Mouse (Mus musculus): ENCODE data around the gene Grin2c. TPM values are rescaled to one million over a fixed set of nuclear protein-coding genes. Genes with fewer than 3 reads are reported as not detected.

Gene Grin2c
- polyA plus RNA-seq, 1 experiment from 2014 or later, result not detected

- TF ChIP-seq CTCF (IDR thresholded peaks at IDR 0.05; ENCODE audit: low read depth), result no peak
- Histone ChIP-seq H3K4me2 (replicated peaks; ENCODE audit: low read depth) (no peak overlapping the region), H3K4me3 (ENCODE audit: low read depth, low read length) (no peak overlapping the region), H3K36me3 (ENCODE audit: control insufficient read depth, insufficient read depth) (peaks cover 40% of the 10 kb centered on the region), H3K4me1 (replicated peaks; ENCODE audit: control insufficient read depth, insufficient read depth, low read length) (no peaks in the 10 kb centered on the region), H3K9me3 (ENCODE audit: control insufficient read depth) (no peaks in the 10 kb centered on the region), H3K27me3 (replicated peaks; ENCODE audit: control insufficient read depth, insufficient read depth, low read length) (no peaks in the 10 kb centered on the region), H3K27ac (ENCODE audit: low read depth, low read length) (no peak overlapping the region), H3K9ac (ENCODE audit: low read depth, low read length) (no peak overlapping the region)
- whole genome bisulfite sequencing, result 82% methylated on average over 7 of the region's 7 CpGs
- ATAC-seq, result no peak
Observed at GRCm38 (mm10) chr11:115209958-115210357, 57.1 kb downstream of the Grin2c start.

GRCm38 (mm10) chr11:115208776-115209732, 58.0 kb downstream of the Grin2c start:
- no peaks in the 10 kb centered on the region for H3K4me1 ChIP-seq (replicated peaks; ENCODE audit: control insufficient read depth, insufficient read depth, low read length)
- H3K36me3 ChIP-seq (ENCODE audit: control insufficient read depth, insufficient read depth), result peaks cover 48% of the 10 kb centered on the region
- H3K4me2 ChIP-seq (replicated peaks; ENCODE audit: low read depth), result no peak overlapping the region
- no peaks in the 10 kb centered on the region for H3K9me3 ChIP-seq (ENCODE audit: control insufficient read depth)
- H3K27ac ChIP-seq (ENCODE audit: low read depth, low read length), result no peak overlapping the region
- H3K4me3 ChIP-seq (ENCODE audit: low read depth, low read length), result no peak overlapping the region
- TF ChIP-seq CTCF (IDR thresholded peaks at IDR 0.05; ENCODE audit: low read depth), result no peak
- WGBS, result 83% methylated on average over 25 of the region's 25 CpGs
- no peaks in the 10 kb centered on the region for H3K27me3 ChIP-seq (replicated peaks; ENCODE audit: control insufficient read depth, insufficient read depth, low read length)
- ATAC-seq, result no peak
- no peak overlapping the region for H3K9ac ChIP-seq (ENCODE audit: low read depth, low read length)

GRCm38 (mm10) chr11:115208126-115208525, 58.9 kb downstream of the Grin2c start:
- Histone ChIP-seq H3K36me3 (ENCODE audit: control insufficient read depth, insufficient read depth) (peaks cover 48% of the 10 kb centered on the region), H3K4me1 (replicated peaks; ENCODE audit: control insufficient read depth, insufficient read depth, low read length) (no peaks in the 10 kb centered on the region), H3K4me2 (replicated peaks; ENCODE audit: low read depth) (no peak overlapping the region), H3K27me3 (replicated peaks; ENCODE audit: control insufficient read depth, insufficient read depth, low read length) (no peaks in the 10 kb centered on the region), H3K27ac (ENCODE audit: low read depth, low read length) (no peak overlapping the region), H3K9me3 (ENCODE audit: control insufficient read depth) (no peaks in the 10 kb centered on the region), H3K4me3 (ENCODE audit: low read depth, low read length) (no peak overlapping the region), H3K9ac (ENCODE audit: low read depth, low read length) (no peak overlapping the region)
- no peak for ATAC-seq
- WGBS, result 81% methylated on average over 12 of the region's 12 CpGs
- TF ChIP-seq CTCF (IDR thresholded peaks at IDR 0.05; ENCODE audit: low read depth), result no peak

GRCm38 (mm10) chr11:115202756-115203155, 64.3 kb downstream of the Grin2c start:
- TF ChIP-seq CTCF (IDR thresholded peaks at IDR 0.05; ENCODE audit: low read depth), result no peak
- Histone ChIP-seq H3K4me3 (ENCODE audit: low read depth, low read length) (no peak overlapping the region), H3K27me3 (replicated peaks; ENCODE audit: control insufficient read depth, insufficient read depth, low read length) (no peaks in the 10 kb centered on the region), H3K4me1 (replicated peaks; ENCODE audit: control insufficient read depth, insufficient read depth, low read length) (no peaks in the 10 kb centered on the region), H3K4me2 (replicated peaks; ENCODE audit: low read depth) (no peak overlapping the region), H3K9me3 (ENCODE audit: control insufficient read depth) (no peaks in the 10 kb centered on the region), H3K9ac (ENCODE audit: low read depth, low read length) (no peak overlapping the region), H3K27ac (ENCODE audit: low read depth, low read length) (no peak overlapping the region), H3K36me3 (ENCODE audit: control insufficient read depth, insufficient read depth) (peaks cover 60% of the 10 kb centered on the region)
- WGBS, result 94% methylated on average over 9 of the region's 9 CpGs
- ATAC-seq, result no peak

- Histone ChIP-seq H3K4me2 (replicated peaks; ENCODE audit: low read depth) (no peak overlapping the region), H3K4me1 (replicated peaks; ENCODE audit: control insufficient read depth, insufficient read depth, low read length) (no peaks in the 10 kb centered on the region), H3K9me3 (ENCODE audit: control insufficient read depth) (no peaks in the 10 kb centered on the region), H3K4me3 (ENCODE audit: low read depth, low read length) (no peak overlapping the region), H3K27me3 (replicated peaks; ENCODE audit: control insufficient read depth, insufficient read depth, low read length) (no peaks in the 10 kb centered on the region), H3K9ac (ENCODE audit: low read depth, low read length) (no peak overlapping the region), H3K36me3 (ENCODE audit: control insufficient read depth, insufficient read depth) (peaks cover 59% of the 10 kb centered on the region), H3K27ac (ENCODE audit: low read depth, low read length) (no peak overlapping the region)
- peak; percentile 98 for TF ChIP-seq CTCF (IDR thresholded peaks at IDR 0.05; ENCODE audit: low read depth)
- 16% methylated on average over 12 of the region's 12 CpGs for WGBS
- peak; percentile 53; the same call in 1 of the 2 replicates for ATAC-seq
Observed at GRCm38 (mm10) chr11:115202316-115202715, 64.7 kb downstream of the Grin2c start.

GRCm38 (mm10) chr11:115200520-115200919, 66.5 kb downstream of the Grin2c start:
- H3K36me3 ChIP-seq (ENCODE audit: control insufficient read depth, insufficient read depth), result peaks cover 42% of the 10 kb centered on the region
- TF ChIP-seq CTCF (IDR thresholded peaks at IDR 0.05; ENCODE audit: low read depth), result no peak
- H3K4me3 ChIP-seq (ENCODE audit: low read depth, low read length), result no peak overlapping the region
- no peak overlapping the region for H3K27ac ChIP-seq (ENCODE audit: low read depth, low read length)
- H3K27me3 ChIP-seq (replicated peaks; ENCODE audit: control insufficient read depth, insufficient read depth, low read length), result no peaks in the 10 kb centered on the region
- no peak for ATAC-seq
- no peaks in the 10 kb centered on the region for H3K4me1 ChIP-seq (replicated peaks; ENCODE audit: control insufficient read depth, insufficient read depth, low read length)
- no peak overlapping the region for H3K9ac ChIP-seq (ENCODE audit: low read depth, low read length)
- H3K4me2 ChIP-seq (replicated peaks; ENCODE audit: low read depth), result no peak overlapping the region
- H3K9me3 ChIP-seq (ENCODE audit: control insufficient read depth), result no peaks in the 10 kb centered on the region
- 95% methylated on average over 4 of the region's 4 CpGs for WGBS

Small RNA genes lying within 50 kb of the gene (microRNA-seq; reads per million reads assigned to microRNA genes)
- not detected for gene Gm25837

Other genes starting within 250 kb of the Grin2c start
- not detected in 2 replicates for gene Cd300ld4, start 240.2 kb downstream of the Grin2c start, polyA plus RNA-seq (2015; fragmentation: Nextera tagmentation; extraction: Ambion mirVana)
- gene Cd300ld5, start 229.5 kb downstream of the Grin2c start, polyA plus RNA-seq (2015; fragmentation: Nextera tagmentation; extraction: Ambion mirVana), result not detected in 2 replicates
- not detected in 2 replicates for gene Cd300ld3, start 218.8 kb downstream of the Grin2c start, polyA plus RNA-seq (2015; fragmentation: Nextera tagmentation; extraction: Ambion mirVana)
- 0.09 and 0.13 TPM in 2 replicates for gene Cd300e, start 205.1 kb downstream of the Grin2c start, polyA plus RNA-seq (2015; fragmentation: Nextera tagmentation; extraction: Ambion mirVana)
- 3.7 and 3.9 TPM in 2 replicates for gene Rab37, start 175.8 kb downstream of the Grin2c start, polyA plus RNA-seq (2015; fragmentation: Nextera tagmentation; extraction: Ambion mirVana)
- 1.1 and 1.3 TPM in 2 replicates for gene Cd300lf, start 133.3 kb downstream of the Grin2c start, polyA plus RNA-seq (2015; fragmentation: Nextera tagmentation; extraction: Ambion mirVana)
- gene Slc9a3r1, start 103.9 kb downstream of the Grin2c start, polyA plus RNA-seq (2015; fragmentation: Nextera tagmentation; extraction: Ambion mirVana), result 679 and 754 TPM in 2 replicates
- gene Tmem104, start 79.8 kb downstream of the Grin2c start, polyA plus RNA-seq (2015; fragmentation: Nextera tagmentation; extraction: Ambion mirVana), result 19.2 and 20.1 TPM in 2 replicates
- gene Nat9, start 79.4 kb downstream of the Grin2c start, polyA plus RNA-seq (2015; fragmentation: Nextera tagmentation; extraction: Ambion mirVana), result 35.0 and 35.7 TPM in 2 replicates
- 8.0 and 8.2 TPM in 2 replicates for gene Fdxr, start 9.8 kb upstream of the Grin2c start, polyA plus RNA-seq (2015; fragmentation: Nextera tagmentation; extraction: Ambion mirVana)
- gene Fads6, start 30.4 kb upstream of the Grin2c start, polyA plus RNA-seq (2015; fragmentation: Nextera tagmentation; extraction: Ambion mirVana), result 0.26 and 0.55 TPM in 2 replicates
- 0.05 TPM in 1 of 2 replicates, not detected in the other for gene Otop2, start 39.9 kb upstream of the Grin2c start, polyA plus RNA-seq (2015; fragmentation: Nextera tagmentation; extraction: Ambion mirVana)
- gene Ush1g, start 54.8 kb upstream of the Grin2c start, polyA plus RNA-seq (2015; fragmentation: Nextera tagmentation; extraction: Ambion mirVana), result 0.05 and 0.09 TPM in 2 replicates
- 2.3 and 4.3 TPM in 2 replicates for gene Otop3, start 67.5 kb upstream of the Grin2c start, polyA plus RNA-seq (2015; fragmentation: Nextera tagmentation; extraction: Ambion mirVana)
- gene Hid1, start 100.5 kb upstream of the Grin2c start, polyA plus RNA-seq (2015; fragmentation: Nextera tagmentation; extraction: Ambion mirVana), result 10.8 and 12.1 TPM in 2 replicates
- 3.5 and 3.9 TPM in 2 replicates for gene Cdr2l, start 114.7 kb upstream of the Grin2c start, polyA plus RNA-seq (2015; fragmentation: Nextera tagmentation; extraction: Ambion mirVana)
- 143 and 145 TPM in 2 replicates for gene Mrpl58, start 136.5 kb upstream of the Grin2c start, polyA plus RNA-seq (2015; fragmentation: Nextera tagmentation; extraction: Ambion mirVana)
- gene Atp5h, start 152.7 kb upstream of the Grin2c start, polyA plus RNA-seq (2015; fragmentation: Nextera tagmentation; extraction: Ambion mirVana), result 1,235 and 1,272 TPM in 2 replicates
- 17.5 and 18.6 TPM in 2 replicates for gene Kctd2, start 152.9 kb upstream of the Grin2c start, polyA plus RNA-seq (2015; fragmentation: Nextera tagmentation; extraction: Ambion mirVana)
- gene Trim80, start 173.3 kb upstream of the Grin2c start, polyA plus RNA-seq (2015; fragmentation: Nextera tagmentation; extraction: Ambion mirVana), result 0.64 and 1.1 TPM in 2 replicates
- gene Slc16a5, start 195.2 kb upstream of the Grin2c start, polyA plus RNA-seq (2015; fragmentation: Nextera tagmentation; extraction: Ambion mirVana), result 3.0 and 3.4 TPM in 2 replicates
- gene Armc7, start 208.4 kb upstream of the Grin2c start, polyA plus RNA-seq (2015; fragmentation: Nextera tagmentation; extraction: Ambion mirVana), result 6.9 and 7.0 TPM in 2 replicates
- gene Nt5c, start 224.6 kb upstream of the Grin2c start, polyA plus RNA-seq (2015; fragmentation: Nextera tagmentation; extraction: Ambion mirVana), result 189 and 194 TPM in 2 replicates
- gene Jpt1, start 247.1 kb upstream of the Grin2c start, polyA plus RNA-seq (2015; fragmentation: Nextera tagmentation; extraction: Ambion mirVana), result 255 and 263 TPM in 2 replicates